Mouse (Mus musculus): ENCODE measurements around the gene Miox.

Gene Miox

DNA sequence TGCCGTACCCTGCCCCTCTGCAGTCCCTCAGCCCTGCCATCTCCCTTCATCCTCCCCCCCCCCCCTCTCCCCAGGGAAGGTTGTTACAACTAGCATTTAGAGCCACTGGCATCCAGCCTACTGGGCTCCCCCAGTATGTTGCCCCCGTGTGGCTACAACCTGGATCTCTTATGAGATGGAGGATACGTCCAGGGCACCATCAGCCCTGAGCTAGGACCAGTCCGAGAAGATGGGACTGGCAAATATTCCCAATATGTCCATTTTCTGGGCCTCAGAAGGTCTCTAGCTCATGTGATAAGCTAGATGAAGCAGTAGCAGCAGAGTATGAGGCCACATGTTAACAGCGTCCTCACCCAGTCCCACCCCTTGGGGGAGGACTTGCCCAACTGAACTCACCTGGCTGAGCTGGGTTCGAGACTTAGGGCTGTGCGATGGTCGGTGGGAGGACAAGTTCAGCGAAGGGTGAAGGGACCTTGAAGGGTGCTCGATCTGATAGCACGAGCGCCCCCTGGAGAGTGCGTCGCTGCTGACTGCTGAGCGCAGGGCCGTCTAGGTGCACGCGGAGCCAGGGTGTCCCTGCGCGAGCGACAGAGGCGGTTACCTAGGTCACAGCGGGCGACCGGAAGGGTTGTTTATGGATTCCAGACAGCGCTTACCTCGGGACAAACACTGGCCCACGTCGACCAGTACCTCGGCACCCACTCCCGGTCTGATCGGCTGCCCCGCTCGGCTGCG is 39.0 kb downstream of the Miox start:
- DNase-seq: peak; percentile 95

DNA sequence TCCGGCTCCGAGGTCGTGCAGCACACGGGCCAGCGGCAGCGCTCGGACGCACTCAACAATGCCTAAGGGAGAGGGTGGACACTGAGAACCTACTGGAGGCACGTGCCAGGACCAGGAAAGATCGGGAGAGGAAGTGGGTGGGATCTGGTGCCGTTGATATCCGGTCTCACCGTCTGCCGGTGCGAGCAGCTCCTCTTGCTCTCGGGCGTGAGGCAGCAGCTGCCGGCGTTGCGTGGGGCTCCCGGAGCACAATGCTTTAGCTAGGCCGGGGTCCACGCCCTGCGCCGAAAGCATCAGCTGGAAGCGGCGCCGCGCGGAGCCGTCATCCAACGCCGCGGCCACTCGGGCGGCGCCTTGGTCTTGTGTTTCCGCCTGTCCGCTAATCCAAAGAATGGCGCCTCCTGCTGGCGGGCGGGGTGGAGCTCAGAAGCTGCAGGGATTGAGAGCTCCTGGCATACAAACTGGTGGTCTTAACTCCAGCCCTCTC is 39.6 kb downstream of the Miox start, which contains the start of gene Sco2:
Gene Sco2 (minus strand): TSS at position 85 of the 487 bp plus-strand sequence.
- peak; percentile 97 for DNase-seq

DNA sequence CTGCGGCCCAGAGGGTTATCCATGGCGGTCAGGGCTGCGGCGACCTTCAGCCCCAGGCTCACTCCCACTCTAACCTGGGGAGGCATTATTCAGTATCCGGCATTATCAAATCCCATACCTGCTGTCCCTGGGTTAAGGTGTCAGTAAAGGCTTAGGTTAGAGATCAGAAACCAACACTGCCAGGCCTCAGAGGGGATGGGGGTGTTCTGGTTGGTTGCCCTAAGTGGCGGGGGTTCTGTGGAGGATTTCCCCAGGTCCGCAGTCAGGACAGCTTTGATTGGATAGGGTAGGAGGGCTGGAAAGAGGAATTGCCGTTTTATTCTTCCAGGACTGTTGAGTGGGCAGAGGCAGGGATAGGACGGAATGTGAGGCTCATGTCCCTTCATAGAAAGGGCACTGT is 40.1 kb downstream of the Miox start:
- no peak for DNase-seq

DNA sequence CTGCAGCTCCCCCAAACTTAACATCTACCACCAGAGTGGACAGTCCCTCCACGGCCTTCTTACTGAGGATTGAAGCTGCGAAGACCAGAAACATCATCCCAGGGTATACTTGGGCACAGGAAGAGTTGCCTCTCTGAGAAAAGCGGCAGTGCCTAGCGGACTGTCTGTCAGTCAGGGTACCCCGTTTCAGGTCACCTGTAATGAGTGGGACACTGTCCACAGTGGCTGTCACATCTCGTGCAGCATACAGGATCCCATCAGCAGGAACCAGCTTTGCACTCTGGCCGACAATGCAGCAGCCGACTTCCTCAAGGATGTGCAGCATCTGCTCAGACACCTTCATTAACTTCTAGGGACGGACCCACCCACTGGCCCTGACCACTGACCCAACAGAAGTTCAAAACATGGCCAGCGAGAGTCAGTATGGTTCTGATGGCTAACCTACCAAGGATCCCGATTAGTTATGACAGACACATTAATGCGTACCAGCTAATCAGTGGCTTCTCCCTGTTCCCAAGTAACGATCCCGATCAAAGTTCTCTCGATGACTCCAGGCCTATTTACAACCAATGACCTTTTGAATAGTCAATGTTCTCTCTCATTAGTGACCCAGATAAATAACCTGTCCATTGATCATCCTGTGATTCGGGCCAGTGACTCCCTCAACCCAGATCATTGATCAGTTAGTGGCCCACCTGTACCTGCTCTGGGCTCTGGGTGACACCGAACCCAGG is 40.8 kb downstream of the Miox start:
- no peak for DNase-seq

DNA sequence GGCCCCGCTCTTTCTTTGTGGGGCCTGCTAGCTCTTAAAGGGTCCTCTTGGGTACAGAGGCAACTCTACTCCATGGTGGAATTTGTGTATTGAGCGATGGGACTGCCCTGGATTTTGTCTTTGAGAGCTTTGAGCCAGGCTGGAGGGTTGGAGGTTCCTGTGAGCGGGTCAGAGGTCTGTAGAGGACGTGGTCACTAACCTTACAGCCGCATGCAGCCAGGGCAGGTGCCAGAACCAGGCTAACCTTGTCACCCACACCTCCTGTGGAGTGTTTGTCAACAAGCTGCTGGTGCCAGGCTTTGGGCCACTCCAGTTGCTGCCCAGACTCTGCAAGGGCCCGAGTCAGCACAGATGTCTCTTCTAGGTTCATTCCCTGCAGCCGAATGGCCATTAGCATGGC is 41.8 kb downstream of the Miox start:
- DNase-seq: no peak

DNA sequence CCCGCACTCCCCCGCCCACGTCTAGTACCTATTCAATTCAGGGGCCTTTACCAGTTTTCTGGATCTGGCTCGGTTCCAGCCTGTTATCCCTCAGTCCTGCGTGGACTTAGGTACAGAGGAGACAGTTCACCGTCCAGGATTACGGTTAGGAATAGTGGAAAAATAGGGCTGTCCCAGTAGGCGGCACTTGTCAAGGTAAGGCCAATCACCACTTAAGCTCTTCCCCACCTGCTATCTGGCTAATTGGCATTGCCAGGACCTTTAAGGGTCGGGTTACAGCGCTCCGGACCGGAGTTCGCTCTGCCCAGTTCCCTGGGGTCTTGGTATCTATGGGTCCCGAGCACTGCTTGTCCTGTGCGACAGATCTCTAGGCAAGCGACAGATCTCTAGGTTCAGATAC is 42.8 kb downstream of the Miox start, which contains the start of gene Tymp:
Gene Tymp (minus strand): TSS at position 83 of the 400 bp plus-strand sequence.
- no peak for DNase-seq

DNA sequence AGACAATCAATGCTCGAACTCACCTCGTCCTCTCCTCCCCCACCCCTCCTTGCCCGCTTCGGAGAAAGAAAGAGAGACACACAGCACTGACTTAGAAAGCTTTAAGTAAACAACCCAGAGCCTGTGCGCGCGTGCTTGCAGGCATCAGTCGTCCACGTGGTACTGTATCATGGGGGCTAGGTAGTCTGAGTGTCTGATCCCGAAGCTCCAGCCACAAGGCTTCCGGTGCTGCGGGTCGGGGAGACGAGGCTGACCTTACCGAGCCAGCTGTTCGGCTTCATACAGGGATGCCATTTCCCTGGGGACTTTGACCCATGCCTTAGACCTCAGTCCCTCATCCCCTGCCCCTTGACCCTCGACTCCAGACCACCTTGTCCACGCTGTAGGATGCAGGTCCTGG is 43.2 kb downstream of the Miox start:
- no peak for DNase-seq

DNA sequence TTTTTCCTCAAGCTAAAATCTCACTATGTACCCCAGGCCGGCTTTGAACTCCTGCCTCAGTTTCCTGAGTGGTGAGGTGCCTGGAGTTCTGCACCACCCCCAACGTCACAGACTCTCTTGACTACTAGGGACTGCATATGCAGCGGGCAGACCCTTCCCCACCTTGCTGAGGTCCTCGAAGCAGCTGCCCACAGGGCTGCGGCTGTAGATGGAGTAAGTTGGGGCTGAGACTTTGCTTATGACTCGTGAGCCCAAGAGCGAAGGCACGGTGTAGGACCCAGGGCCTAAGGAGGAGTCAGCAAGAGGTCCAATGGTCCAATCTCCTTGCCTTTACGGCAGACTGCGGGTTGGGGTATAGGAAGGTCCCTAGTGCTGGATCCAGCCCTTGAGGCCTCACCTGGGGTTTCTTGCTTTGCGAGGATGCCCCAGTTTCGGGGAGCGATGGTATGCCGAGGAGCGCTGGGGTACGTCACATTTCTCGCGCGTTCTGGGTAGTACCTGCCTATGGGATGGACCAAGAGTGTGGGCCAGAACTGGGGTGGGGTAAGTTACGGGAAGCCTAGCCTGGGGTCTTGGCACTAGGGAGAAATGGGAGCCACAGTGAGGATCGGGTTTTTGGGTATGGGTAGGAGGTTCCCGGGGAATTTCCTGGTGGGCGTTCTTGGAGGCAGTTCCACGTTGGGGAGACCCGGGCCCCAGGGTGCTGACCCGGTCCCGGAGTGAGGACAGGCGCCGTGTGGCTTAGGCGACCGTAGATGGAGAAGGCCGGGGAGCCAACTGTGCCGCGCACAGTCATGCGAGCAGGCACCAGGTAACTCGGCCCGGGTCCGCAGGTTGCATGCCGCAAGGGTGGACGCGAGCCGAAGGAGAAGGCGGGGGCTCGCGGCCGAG is 44.0 kb downstream of the Miox start:
- no peak for DNase-seq

DNA sequence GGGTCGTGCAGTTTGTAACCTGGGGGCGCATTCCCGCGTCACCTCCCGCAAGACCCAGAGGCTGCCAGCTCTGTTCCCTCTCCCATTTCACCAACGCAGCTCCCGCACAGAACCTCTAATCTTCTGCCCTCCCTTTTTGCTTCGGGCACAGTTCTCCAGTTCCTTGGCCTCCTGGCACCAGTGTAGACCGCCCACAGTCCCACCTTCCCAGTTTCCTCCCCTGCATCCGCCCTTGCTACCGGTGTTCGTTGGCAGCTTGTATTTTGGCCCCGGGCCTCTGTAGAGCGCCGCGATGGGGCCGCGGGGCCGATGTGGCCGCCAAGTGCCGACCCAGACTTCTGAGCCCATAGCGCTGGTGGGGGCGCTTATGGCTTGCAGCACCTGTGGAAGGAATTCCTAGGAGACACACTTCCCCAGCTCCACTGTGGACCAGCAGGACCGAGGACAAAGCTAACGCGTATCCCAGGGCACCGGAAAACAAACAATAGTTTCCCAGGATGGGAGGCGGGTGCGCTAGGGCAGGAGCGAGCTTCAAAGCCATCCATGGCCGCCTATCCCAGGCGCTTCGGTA is 44.7 kb downstream of the Miox start, which contains the start of gene Odf3b:
Gene Odf3b (minus strand): TSS at position 452 of the 571 bp plus-strand sequence.
- DNase-seq: peak; percentile 52

DNA sequence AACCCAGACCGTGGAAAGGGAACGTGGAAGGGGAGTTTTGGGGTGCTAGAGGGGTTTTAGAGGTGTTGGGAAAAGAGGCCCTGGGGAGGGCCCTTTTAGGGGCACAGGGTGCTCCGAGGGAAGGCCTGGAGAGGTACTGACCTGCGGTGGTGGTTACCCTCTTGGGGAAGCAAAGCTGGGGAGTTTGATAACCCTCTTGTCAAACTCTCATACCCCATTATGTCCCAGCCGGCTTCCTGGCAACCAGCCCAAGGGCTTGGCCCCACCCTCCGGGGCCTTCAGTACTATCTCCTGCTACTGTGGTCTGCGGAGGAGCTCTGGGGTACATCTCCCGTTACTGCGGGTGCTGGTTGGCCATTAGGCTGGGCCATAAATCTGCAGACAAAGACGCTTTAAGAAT is 45.2 kb downstream of the Miox start:
- DNase-seq: no peak

DNA sequence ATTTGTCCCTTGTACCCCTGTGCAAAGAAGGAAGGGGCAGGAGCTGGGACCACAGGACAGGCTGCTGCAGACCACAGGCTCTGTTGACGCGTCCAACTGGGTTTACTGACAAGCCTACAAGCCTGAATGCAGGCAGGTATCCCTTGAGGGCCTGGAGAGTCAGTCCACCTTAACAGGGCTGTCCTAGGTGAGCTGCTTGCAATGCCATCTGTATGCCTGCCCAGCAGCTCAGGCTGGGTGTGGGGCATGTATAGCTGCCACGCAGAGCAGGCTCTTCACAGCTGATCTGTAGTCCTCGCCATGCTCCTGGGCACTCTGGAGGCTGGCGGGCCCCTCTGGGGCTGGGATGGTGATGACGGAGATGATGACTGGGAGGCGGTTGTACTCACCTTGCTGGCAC is 50.4 kb downstream of the Miox start, which contains the start of gene Klhdc7b:
Gene Klhdc7b (plus strand): TSS at position 301 of the 400 bp plus-strand sequence.
- no peak for DNase-seq
